Mouse (Mus musculus): ENCODE data around the gene Wdr34. TPM values are rescaled to one million over a fixed set of nuclear protein-coding genes. Genes with fewer than 3 reads are reported as not detected.

Gene Wdr34
- total RNA-seq, 2 experiments from 2014 or later = 38.0 to 38.3 TPM

DNA sequence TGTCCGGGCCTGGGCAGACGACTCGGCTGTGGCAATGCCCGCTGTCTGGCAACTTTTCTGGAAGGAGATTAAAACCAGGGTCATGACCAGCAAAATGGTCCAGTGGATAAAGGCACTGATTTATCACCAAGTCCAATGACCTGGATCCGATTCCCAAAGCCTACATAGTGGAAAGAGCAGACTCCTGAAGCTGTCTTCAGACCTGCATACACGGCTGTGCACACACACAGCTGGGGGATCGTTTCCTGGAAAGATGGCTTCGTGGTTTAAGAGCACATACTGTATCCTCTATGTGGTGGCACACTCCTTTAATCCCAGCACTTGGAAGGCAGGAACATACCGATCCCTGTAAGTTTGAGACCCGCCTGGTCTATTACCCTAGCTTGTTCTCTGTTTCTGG, 10.3 kb downstream of the Wdr34 start:
- no peak for DNase-seq (ENCODE audit: low spot score in 2 of 2)

DNA sequence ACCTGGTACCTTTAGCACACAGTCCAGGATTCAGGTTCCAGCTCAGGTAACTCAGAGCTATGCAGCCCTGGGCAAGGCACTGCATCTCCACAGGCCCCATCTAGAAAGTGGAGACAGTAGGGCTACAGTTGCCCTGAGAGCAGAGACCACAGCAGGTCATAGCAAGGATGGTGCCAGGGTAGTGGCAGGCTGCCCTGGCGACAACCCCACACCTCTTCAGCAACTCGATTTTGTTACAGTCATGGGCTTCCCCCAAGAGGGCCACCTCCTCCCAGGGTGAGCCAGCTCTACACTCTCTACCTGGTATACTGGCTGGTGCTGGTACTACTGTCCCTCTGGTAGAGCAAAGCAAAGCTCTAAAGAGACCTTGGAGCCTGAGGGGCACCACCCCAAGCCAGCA, 10.9 kb downstream of the Wdr34 start:
- no peak for DNase-seq (ENCODE audit: low spot score in 2 of 2)

- no peak for DNase-seq (ENCODE audit: low spot score in 2 of 2)
Observed at GRCm38 (mm10) chr2:30032957-30033356, 15.7 kb downstream of the Wdr34 start.

DNA sequence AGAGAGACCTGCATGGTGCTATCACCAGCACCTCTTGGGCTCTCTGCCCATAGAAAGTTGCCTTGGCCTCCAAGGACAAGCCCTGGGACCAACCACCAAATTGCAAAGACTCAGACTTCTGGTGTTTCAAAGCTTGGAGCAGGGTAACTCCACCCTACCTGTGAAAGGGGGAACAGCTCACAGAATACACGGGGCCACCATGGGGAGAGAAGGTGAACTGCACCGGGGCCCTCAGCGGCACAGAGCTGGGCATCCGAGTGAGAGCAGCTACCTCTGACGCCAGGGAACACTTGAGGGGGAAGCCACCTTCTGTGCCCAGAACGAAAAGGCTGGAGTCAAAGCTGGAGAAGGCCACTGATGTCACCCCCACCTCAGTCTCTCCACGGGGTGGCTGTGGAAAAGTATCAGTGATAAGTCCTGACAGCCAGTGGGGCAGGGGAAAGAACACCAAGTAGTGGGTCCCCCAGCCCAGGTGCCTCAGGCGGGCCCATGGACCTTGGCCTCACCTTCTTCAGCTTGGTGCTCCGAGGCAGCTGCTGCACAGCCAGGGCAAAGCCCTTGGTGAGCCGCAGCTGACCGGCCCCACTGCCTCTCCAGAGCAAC, 16.3 kb downstream of the Wdr34 start:
- no peak for DNase-seq (ENCODE audit: low spot score in 2 of 2)

GRCm38 (mm10) chr2:30026997-30027396, 21.7 kb downstream of the Wdr34 start:
- DNase-seq (ENCODE audit: low spot score in 2 of 2) = peak in 1 of 2 experiments; percentile 51

DNA sequence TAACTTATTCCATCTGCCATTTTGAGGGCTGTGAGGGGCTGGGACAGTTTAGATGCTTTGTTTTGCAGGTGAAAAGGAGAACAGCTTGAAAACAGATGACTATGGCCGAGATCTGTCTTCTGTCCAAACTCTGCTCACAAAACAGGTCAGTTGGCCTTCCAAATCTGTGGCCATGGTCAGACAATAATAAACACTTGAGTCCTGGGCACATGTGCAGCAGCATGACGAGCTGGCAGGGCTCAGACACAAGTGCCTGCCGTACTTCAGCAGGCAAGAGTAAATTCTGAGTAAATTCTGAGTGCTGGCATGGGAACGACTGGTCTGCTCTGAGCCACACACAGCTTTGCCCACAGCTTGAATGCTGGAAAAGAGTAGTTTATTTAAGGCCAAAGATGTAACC, 23.2 kb downstream of the Wdr34 start:
- DNase-seq (ENCODE audit: low spot score in 2 of 2) = no peak

GRCm38 (mm10) chr2:30014326-30014966, 34.2 kb downstream of the Wdr34 start:
- DNase-seq (ENCODE audit: low spot score in 2 of 2) = no peak

- DNase-seq (ENCODE audit: low spot score in 2 of 2) = peak; percentile 62 to 77
Observed at GRCm38 (mm10) chr2:30010840-30011281, 37.8 kb downstream of the Wdr34 start.

DNA sequence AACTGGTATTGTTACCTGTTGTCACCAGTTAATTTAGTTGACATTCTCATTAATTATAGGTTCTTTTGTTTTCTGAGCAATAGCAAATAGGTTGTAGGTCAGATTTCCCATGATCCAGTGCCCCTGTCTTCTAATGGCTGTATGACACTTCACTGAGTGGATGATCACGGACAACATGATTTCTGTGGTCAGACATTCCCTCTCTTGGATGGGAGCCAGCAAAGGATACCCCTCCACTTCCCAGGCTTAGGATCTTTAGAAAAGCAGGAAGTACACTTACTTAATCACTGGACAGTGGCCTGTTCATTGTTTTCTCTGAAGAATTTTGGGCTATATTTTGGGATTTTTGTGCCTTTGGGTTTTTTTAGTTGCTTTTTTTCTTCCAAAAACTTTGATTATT, 39.6 kb downstream of the Wdr34 start:
- no peak for DNase-seq (ENCODE audit: low spot score in 2 of 2)

DNA sequence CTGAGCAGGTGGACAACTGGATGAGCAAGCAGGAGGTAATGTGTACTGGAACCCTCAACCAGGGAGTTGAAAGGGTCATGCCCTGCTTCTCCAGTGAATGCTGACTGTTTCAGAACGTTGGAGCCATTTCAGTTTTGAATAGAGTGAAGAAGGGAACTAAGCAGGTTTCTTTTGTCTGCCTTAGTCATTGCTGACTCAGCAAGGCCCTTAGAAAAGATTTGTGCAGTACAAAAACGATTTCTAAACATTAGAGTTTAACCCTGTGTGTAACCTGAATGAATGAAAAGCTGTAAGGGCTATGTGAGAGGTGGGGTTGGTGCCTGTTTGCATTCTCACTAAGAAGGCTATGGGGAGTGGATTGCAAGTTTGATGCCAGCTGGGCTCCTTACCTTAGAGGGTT, 56.7 kb downstream of the Wdr34 start:
- no peak for DNase-seq (ENCODE audit: low spot score in 2 of 2)

Small RNA genes within 50 kb of the gene (microRNA-seq; reads per million reads assigned to microRNA genes)
- 5.1 to 5.2 reads per million in 2 experiments for gene Mir6997

Other genes with a start within 250 kb of the Wdr34 start
- gene Slc27a4, start 246.2 kb downstream of the Wdr34 start, total RNA-seq (2021) = 10 to 100 TPM; 88.9 to 89.8 TPM
- 10 to 100 TPM; 52.4 to 63.0 TPM for gene Urm1, start 228.8 kb downstream of the Wdr34 start, total RNA-seq (2021)
- gene Cercam, start 179.7 kb downstream of the Wdr34 start, total RNA-seq (2021) = 10 to 100 TPM in 1 of 2 experiments, 1 to 10 TPM in 1; 8.0 to 12.2 TPM
- 100 to 1,000 TPM in 1 of 2 experiments, 10 to 100 TPM in 1; 91.4 to 107 TPM for gene Odf2, start 159.7 kb downstream of the Wdr34 start, total RNA-seq (2021)
- 10 to 100 TPM; 44.8 to 47.3 TPM for gene Gle1, start 113.5 kb downstream of the Wdr34 start, total RNA-seq (2021)
- 1,000 to 10,000 TPM in 1 of 2 experiments, 100 to 1,000 TPM in 1; 959 to 1,004 TPM for gene Sptan1, start 83.3 kb downstream of the Wdr34 start, total RNA-seq (2021)
- 100 to 1,000 TPM; 185 to 190 TPM for gene Set, start 8.5 kb upstream of the Wdr34 start, total RNA-seq (2021)
- gene Pkn3, start 28.8 kb upstream of the Wdr34 start, total RNA-seq (2021) = 1 to 10 TPM; 1.2 to 2.3 TPM
- 10 to 100 TPM; 14.7 TPM for gene Zdhhc12, start 44.8 kb upstream of the Wdr34 start, total RNA-seq (2021)
- 100 to 1,000 TPM; 160 to 173 TPM for gene Zer1, start 75.7 kb upstream of the Wdr34 start, total RNA-seq (2021)
- 10 to 100 TPM; 71.7 to 74.4 TPM for gene Tbc1d13, start 84.9 kb upstream of the Wdr34 start, total RNA-seq (2021)
- gene Endog, start 122.6 kb upstream of the Wdr34 start, total RNA-seq (2021) = 10 to 100 TPM; 21.7 to 24.4 TPM
- gene Spout1, start 129.6 kb upstream of the Wdr34 start, total RNA-seq (2021) = 10 to 100 TPM; 30.8 to 34.4 TPM
- gene Kyat1, start 157.0 kb upstream of the Wdr34 start, total RNA-seq (2021) = 10 to 100 TPM; 19.7 to 22.4 TPM
- gene Lrrc8a, start 188.8 kb upstream of the Wdr34 start, total RNA-seq (2021) = 10 to 100 TPM; 66.5 to 72.5 TPM
- gene Gm28035, start 191.7 kb upstream of the Wdr34 start, total RNA-seq (2021) = 1 to 10 TPM; 6.7 to 7.3 TPM
- 10 to 100 TPM; 23.1 to 24.0 TPM for gene Phyhd1, start 217.3 kb upstream of the Wdr34 start, total RNA-seq (2021)
- gene Gm28038, start 232.2 kb upstream of the Wdr34 start, total RNA-seq (2021) = not detected
- gene Dolk, start 237.5 kb upstream of the Wdr34 start, total RNA-seq (2021) = 10 to 100 TPM; 24.4 TPM
- 10 to 100 TPM; 19.4 to 20.5 TPM for gene Nup188, start 237.5 kb upstream of the Wdr34 start, total RNA-seq (2021)